Mouse (Mus musculus) CD4-positive, CD25-positive, alpha-beta regulatory T cell, adult 2 months (primary cell): ENCODE results near the gene Zbtb18.
A peak's percentile ranks its signal among the peaks of the same experiment; 100 is the strongest.

Source experiments
- DNase-seq: peaks from one replicate; pipeline ENCODE4 v3.0.0-alpha.2; 2012; ENCODE audit warnings: low read depth, low spot score

Gene Zbtb18

DNA sequence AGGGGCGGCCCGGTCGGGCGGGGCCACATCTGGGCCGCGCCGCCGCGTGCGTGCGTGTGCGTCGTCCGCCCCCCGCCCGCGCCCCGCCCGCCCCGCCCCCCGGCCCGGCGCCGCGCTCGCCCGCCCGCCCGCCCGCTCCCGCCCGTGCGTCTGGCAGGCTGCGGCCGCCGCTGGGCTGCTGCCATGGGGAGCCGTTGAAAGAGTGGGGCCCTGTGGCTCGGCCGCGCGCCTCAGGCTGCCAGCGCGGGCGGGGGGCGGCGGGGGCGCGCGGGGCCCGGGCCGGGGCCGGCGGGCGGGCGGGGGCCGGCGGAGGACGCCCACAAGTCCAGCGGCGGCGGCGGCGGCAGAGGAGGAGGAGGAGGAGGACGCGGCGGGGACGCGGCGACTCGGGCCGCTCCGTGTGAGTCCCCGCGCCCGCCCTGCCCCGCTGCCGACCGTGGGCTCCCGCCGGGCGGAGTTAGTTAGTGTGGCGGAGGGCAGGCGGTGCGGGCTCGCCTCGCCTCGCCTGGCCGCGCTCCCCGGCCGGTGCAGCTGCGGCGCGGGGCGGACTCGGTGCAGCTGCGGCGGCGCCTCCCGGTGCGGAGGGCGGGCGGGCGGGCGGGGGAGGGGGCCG, at the start of gene Zbtb18:
Gene Zbtb18 (plus strand): TSS at position 156 of the 613 bp plus-strand sequence.
- peak; percentile 64 for DNase-seq

DNA sequence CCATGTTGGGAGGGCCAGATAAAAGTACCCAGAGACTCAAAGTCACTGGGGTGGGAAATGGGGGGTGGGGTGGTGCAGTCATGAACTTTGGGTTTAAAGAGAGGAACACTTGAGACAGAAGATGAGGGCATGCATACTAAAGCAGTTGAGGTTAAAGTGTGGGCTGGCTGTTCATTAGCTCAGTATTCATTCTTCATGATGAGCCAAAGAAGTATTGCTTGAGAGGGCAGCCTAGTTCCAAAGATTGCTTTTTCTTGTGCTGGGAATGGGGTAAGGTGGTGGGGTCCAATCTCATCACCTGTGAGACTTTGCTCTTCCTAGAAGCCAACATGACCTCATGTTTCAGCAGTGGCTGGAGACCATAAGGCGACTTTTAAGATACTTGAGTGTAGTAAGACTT, 44.7 kb upstream of the Zbtb18 start:
- no peak for DNase-seq

GRCm38 (mm10) chr1:177405170-177405569, 37.0 kb upstream of the Zbtb18 start:
- DNase-seq = no peak

GRCm38 (mm10) chr1:177408690-177409089, 33.5 kb upstream of the Zbtb18 start:
- peak; percentile 82 for DNase-seq

DNA sequence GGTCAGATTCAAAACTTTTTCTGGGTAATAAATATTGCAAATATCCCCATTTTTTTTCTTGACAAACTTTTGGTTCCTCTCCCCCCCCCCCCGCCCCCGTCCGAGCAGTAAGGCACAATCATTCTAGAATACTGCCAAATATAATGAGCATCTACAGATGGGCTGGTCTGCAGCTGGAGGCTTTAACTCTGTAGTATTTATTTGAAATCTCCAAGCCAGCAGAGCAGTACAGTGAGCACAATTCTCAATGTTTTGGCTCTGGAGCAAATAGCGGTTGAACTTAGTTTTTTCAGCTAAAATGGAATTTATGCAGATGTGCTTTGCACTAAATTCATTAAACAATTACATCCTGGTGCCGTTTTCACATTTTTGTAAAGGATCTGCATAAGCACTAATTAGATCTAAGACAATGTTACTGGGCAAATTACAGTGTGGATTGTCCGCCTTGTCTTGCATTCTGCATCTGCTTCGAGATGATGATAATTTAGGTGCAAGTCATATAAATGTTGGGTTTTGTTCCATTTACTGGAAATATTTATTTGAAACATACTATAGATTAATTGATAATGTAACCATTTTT, 31.3 kb upstream of the Zbtb18 start:
- no peak for DNase-seq

GRCm38 (mm10) chr1:177411359-177412358, 30.5 kb upstream of the Zbtb18 start:
- DNase-seq = no peak

DNA sequence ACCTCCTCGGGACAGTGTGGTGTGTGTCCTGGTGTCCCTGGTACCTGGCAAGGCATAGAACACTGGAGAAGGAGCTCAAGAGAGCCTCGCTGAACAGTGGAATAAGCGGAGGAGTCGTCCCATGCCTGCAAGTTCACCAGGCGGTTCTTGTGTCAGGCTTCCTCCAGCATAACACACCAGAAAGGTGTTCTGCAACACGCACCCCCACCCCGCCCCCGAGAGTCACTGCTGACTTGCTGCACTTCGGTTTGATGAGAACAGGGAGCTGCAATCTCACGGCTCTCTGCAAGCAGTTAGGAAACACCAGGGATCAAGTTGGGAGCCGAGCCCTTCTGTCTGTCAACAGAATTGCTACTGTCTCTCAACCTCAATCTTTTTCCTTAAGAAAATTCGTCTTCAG, 22.8 kb upstream of the Zbtb18 start:
- DNase-seq = no peak

DNA sequence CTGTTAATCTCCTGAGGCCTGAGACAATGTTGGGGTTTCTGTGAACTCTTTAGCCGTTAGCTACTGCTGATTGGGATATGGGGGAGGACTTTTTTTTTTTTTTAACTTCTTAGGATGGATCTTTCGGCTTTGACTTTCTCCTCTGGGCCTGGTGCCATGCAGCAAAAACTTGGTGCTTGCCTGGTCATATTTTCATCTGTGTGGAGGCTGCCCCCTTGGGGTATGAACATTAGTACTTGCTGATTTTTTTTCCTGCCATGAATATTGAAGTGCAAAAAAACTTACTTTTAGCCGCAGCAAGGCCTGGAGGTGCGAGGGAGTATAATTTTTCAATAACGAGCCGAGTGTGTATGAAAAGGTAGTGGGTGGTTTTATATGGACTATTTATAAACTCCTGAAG, 22.0 kb upstream of the Zbtb18 start:
- no peak for DNase-seq

- peak; percentile 7 for DNase-seq
These were observed 14.3 kb upstream of the Zbtb18 start for GRCm38 (mm10) chr1:177427862-177428261.

DNA sequence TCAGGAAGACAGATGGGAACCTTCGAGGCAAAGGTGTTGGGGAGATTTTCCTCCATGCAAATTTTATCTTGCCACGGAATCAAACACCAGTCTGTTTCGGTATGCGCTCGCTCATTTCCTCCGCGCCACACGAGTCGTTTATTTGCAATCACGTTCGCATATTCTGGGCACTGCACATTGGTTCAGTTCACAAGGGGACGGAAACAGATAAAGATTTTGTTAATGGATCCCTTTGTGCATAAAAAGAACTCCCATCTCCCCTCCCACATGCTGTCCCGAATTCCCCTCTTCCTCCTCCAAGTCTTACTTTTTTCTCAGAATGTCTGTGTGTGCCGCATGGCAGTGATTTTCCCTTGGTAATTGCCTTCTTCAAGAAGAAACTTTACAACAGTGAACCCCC, 13.8 kb upstream of the Zbtb18 start:
- peak; percentile 16 for DNase-seq

- no peak for DNase-seq
These were observed 13.1 kb upstream of the Zbtb18 start for GRCm38 (mm10) chr1:177429067-177429466.

DNA sequence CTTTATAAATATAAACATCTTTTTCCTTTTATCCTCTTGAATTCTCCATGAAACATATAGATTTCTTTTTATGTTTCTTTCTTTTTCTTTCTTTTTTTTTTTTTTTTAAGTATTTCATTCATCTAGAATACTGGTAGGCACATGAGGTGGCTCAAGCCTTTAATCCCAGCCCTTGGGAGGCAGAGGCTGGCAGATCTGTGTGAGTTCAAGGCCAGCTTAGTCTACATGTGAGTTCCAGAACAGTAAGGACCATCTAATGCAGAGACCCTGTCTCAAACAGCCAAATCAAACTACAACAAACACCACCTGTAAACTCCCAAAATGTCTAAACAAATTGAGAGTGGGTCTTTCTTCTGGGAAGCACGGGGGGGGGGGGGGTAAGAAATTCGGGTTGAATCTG, 1.7 kb upstream of the Zbtb18 start:
- peak; percentile 12 for DNase-seq

GRCm38 (mm10) chr1:177440981-177441491, 1.1 kb upstream of the Zbtb18 start:
- DNase-seq = peak; percentile 67

GRCm38 (mm10) chr1:177441492-177442195, 507 bp upstream of the Zbtb18 start:
- DNase-seq = peak; percentile 99

GRCm38 (mm10) chr1:177442821-177443723, 921 bp downstream of the Zbtb18 start:
- peak; percentile 65 for DNase-seq

GRCm38 (mm10) chr1:177443724-177444482, 1.8 kb downstream of the Zbtb18 start:
- peak; percentile 12 for DNase-seq

DNA sequence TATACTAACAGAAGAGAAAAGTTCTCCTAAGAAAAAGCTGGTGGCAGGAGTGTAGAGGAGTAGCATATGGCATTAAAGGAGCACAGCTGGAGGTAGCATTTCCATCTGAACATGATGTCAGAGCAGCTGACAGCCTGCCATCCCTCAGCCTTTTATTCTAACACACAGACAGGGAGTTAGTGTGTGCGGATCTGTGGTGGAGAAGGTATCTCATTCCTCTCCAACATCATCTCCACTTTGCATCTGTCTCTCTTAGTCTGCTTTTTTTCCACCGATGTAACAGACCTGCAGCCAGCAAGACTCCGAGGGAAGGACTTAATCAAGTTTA, 2.3 kb downstream of the Zbtb18 start:
- DNase-seq = no peak

- no peak for DNase-seq
These were observed 2.8 kb downstream of the Zbtb18 start for GRCm38 (mm10) chr1:177444941-177445340.

DNA sequence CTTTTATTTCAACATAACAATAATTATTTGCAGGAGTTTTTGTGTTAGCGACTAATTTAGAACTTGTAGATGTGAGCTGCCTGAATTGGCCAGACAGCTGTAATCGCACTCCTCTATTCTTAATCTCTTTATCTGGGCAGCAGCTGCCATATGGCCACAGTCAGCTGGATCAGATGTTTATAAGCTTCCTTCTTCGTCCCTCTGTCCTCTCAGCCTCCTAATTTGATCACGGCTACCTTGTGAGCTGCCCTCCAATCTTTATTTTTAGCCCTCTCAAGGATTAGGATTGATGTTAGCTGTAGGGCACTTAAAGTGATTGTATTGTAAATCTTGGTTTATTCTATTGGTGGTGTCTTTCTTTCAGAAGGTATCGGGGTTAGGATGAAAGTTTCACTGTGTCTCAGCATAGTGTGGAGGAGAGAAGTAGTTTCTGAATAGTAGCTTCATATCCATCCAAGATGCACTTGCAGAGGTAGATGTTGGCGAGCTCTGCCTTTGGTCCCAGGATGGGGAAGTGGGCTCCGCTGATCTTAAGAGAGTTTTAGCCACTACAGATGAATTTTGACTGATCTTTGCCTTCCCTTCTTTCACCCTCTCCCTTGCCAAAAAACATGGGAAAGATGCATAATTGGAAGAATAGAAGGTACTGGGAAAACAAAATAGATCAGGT, 3.4 kb downstream of the Zbtb18 start:
- DNase-seq = no peak
